Mouse (Mus musculus) olfactory bulb, adult 2 months (tissue): ENCODE measurements around the gene Myo10. TPM values are rescaled to one million over a fixed set of nuclear protein-coding genes. Genes with fewer than 3 reads are reported as not detected.

Experiments used
- H3K27ac ChIP-seq: fragments of 200-500 bp; 2 replicates; pipeline ENCODE4 v1.5.1; 2012; ENCODE audit warnings: low read depth, low read length; ENCODE audit not compliant: insufficient read depth
- H3K4me1 ChIP-seq: fragments of 200-500 bp; 2 replicates; pipeline ENCODE4 v1.6.1; 2012; ENCODE audit warnings: low read length; ENCODE audit not compliant: control insufficient read depth, insufficient read depth
- H3K4me3 ChIP-seq: fragments of 200-500 bp; 2 replicates; pipeline ENCODE4 v1.5.1; 2012; ENCODE audit warnings: mild to moderate bottlenecking, low read depth, low read length, moderate library complexity; ENCODE audit not compliant: insufficient read depth
- CTCF ChIP-seq: fragments of 200-500 bp; IDR thresholded peaks from 2 replicates; pipeline ENCODE4 v1.5.1; 2012; ENCODE audit warnings: low read depth, mild to moderate bottlenecking, low read length, moderate library complexity; ENCODE audit not compliant: insufficient read depth
- POLR2A ChIP-seq: fragments of 200-500 bp; IDR thresholded peaks from 2 replicates; pipeline ENCODE4 v1.6.1; 2012; ENCODE audit warnings: mild to moderate bottlenecking, low read depth, low read length, moderate library complexity; ENCODE audit not compliant: insufficient read depth
- WGBS: fragments of 180-500 bp; shearing (Covaris S2); methylation state at CpG from one replicate; pipeline ENCODE4 v1.1.7; 2018; 5-methylcytosine and 5-hydroxymethylcytosine counted together
- polyA plus RNA-seq: library from polyadenylated mRNA; stranded (reverse); fragments of >200 nt; gene quantifications from 2 replicates; pipeline ENCODE4 v1.2.4, GENCODE M21; 2012; ENCODE audit warnings: low replicate concordance; ENCODE audit not compliant: missing spikeins, insufficient read depth, insufficient read length

The Myo10 gene
- polyA plus RNA-seq, result 135 TPM in 1 of 2 replicates, not detected in the other

DNA sequence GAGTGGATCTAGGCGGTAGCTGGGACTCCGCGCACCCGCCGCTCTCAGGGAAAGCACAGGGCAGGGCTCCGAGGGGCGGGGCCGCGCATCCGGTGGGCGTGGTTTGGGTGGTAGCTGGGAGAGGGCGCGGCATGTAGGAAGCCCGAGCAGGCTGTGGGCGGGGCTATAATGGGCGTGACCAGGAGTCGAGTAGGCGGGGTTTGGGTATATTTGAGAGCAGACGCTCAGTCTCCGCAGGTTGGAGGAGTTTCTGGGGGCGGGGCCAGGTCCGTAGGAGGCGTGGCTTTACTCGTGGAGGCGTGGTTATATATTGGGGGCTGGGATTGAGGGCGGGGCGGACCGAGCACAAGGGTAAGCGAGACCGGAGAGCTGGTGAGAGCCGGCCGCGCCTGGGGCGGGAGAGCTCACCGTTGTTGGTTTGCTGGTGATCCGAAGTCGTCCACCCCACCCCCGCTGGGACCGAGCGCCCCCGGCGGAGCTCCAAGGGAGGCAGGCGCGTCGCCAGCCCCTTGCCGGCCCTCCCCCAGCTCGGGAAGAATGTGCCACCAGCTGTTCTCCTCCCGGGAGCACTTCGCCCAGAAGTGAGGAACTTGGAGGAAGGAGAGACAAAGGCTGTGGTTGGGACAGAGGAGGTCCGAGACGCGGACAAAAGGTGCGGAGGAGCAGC is at the start of gene Myo10:
TSS of gene Myo10 (plus strand) at position 326 of the 667 bp plus-strand sequence.
- TF ChIP-seq CTCF, result no peak
- 0 out of 2 replicates have a peak, but pooled peaks have one; percentile 14 for TF ChIP-seq POLR2A
- Histone ChIP-seq H3K4me1 (peaks cover 8% of the 10 kb centered on the region; the same call in 1 of the 2 replicates), H3K27ac (no peak within 1 kb of the TSS), H3K4me3 (peak within 1 kb of the TSS; percentile 56)
- under 1% methylated on average over 53 of the region's 53 CpGs for WGBS

DNA sequence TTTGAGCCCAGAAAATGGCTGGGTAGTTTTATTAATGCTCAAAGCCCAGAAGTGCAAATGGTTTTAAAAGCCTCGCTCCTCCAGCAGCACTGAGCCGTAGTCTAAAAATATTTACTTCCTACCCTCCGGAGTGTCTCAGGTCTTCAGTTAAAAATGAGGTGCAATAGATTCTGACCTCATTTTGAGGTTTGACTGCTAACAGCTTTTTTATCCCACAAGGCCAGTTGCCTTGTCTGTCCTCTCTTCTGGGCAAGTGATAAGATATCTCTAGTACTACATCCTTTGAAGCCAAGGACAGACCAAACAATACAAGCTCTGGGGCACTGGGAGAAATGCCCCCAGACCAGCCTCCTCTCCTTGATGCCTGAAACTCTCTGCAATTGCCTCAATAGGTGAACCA is 49.2 kb upstream of the Myo10 start:
- H3K27ac ChIP-seq, result no peak overlapping the region
- H3K4me1 ChIP-seq, result no peaks in the 10 kb centered on the region
- no peak for TF ChIP-seq CTCF
- TF ChIP-seq POLR2A, result no peak
- WGBS, result 68% methylated on average over 3 of the region's 3 CpGs
- H3K4me3 ChIP-seq, result no peak overlapping the region

DNA sequence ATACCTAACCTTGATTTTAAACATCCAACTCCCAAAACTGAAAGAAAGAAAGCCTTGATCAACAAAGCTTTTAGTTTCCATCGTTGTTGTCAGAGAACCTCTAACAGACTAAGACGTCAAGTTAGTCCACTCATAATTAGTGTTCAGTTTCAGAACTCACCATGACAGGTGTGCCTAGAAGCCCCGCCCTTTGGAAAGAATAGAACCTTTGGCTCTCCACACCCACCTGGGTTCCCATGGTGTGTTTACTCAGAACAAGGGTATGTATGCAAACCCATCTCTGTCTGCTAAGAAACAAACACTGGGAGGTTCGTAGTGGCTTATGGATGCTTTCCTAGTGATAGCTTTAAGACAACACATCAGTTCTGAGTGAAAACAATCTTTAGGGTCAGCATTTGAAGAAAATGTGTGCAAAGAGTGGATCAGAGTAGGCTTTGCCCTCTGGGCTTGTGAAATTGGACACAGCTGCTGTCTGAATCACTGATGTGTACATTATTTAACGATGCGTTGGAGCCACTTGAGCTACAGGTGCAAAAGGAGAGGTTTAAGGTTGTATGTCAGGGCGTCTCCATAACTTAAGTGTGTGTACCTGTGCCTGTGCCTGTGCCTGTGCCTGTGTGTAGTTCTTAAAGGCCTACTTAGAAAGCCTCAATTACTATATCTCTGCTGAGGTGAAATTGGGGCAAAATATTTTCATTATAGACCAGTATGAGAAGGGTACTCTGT is 48.3 kb upstream of the Myo10 start:
- no peak overlapping the region for H3K27ac ChIP-seq
- TF ChIP-seq POLR2A (no peak), CTCF (no peak)
- 85% methylated on average over 7 of the region's 7 CpGs for WGBS
- no peaks in the 10 kb centered on the region for H3K4me1 ChIP-seq
- H3K4me3 ChIP-seq, result no peak overlapping the region

DNA sequence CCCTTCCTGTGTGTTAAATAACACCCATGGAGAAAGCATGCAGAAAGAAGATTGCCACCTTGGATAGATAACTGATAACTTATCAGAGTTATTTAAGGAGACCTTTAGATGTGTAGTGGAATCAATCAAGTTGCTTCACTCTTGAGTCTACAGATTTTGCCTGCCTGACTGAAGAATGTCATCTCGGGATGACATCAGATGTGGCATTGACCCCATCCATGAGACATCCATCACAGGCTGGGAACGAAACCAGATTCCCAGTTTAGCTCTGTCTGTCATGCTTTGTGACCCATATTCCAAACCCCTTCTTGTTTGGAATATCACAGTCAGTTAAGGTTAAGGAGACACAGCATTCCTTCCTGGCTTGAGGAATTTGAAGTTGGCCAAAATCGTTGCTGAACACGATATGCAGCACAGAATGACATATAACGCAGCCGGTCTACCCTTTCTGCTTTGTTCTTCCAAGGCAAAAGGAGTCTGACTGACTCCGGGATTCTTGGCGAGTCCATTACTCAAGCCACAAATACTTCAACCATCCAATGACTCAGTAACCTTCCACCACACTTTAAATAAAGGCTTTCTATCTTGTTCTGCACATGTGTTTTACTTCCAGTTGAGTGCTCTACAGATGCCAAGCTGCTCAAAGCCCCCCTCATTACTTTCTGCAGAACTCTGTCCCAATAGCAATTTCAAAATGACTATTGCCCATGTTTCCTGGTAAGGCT is 44.8 kb upstream of the Myo10 start:
- no peak overlapping the region for H3K27ac ChIP-seq
- WGBS, result 88% methylated on average over 8 of the region's 8 CpGs
- no peaks in the 10 kb centered on the region for H3K4me1 ChIP-seq
- no peak overlapping the region for H3K4me3 ChIP-seq
- TF ChIP-seq CTCF (no peak), POLR2A (no peak)

DNA sequence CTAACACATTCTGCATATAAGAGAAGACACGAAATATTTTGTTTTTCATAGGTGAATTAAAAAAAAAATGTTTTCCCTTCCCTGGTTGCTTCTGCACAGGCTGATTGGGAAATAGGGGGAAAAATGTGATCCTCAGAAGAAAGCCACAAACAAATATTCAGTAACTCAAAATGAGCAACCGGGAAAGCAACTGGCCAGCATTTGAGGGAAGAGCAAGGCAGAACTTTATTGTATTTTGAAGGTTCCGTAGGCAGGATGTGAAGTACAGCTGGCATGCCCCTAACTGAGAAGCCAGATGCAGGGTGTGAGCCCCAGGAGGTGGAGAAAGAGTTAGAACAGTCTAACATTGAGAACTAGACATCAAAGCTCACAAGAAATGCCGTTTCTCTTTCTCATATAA is 44.0 kb upstream of the Myo10 start:
- no peak overlapping the region for H3K27ac ChIP-seq
- 81% methylated on average over 4 of the region's 4 CpGs for WGBS
- no peak overlapping the region for H3K4me3 ChIP-seq

DNA sequence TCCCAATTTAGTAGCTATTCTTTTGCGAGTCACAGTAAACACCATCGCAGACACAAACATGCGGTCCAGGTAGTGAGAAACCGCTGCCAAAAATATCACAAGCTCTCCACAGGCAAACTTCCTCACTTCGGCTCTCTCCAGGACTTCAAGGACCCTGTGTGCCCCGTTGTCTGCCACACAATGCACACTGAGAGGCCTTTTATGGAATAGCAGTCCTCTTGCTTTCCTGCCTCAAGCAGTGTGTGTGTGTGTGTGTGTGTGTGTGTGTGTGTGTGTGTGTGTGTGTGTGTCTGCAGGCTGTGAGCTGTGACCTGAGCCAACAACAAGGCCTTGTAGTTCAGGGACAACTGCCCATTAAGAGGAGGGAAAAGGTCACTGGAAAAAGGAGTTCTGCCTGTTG is 41.6 kb upstream of the Myo10 start:
- Histone ChIP-seq H3K4me3 (no peak overlapping the region), H3K4me1 (no peaks in the 10 kb centered on the region), H3K27ac (no peak overlapping the region)
- 62% methylated on average over 6 of the region's 6 CpGs for WGBS
- TF ChIP-seq CTCF (no peak), POLR2A (no peak)

More for the DNA sequence above, 44.0 kb upstream of the Myo10 start:
- no peaks in the 10 kb centered on the region for H3K4me1 ChIP-seq
- no peak for TF ChIP-seq POLR2A
- TF ChIP-seq CTCF, result no peak

DNA sequence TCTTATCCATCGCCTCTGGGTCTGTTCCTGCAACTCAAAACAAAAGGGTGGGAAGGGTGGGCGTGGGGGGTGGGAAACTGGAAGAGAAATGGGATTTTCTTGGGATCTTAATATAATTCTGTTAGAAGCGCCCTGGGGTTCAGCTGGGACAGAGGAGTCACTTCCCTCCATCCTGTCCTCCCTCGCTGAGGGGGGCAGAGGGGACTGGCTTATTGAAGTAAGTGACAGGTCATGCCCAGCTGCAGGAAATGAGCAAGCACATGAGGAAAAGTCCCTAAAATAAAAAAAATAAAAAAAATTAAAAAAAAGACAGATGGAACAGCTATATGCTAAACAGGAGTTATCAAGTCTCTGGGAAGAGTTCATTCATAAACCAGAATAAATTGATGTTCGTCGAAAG is 40.3 kb upstream of the Myo10 start:
- H3K27ac ChIP-seq, result no peak overlapping the region
- 79% methylated on average over 6 of the region's 6 CpGs for WGBS

DNA sequence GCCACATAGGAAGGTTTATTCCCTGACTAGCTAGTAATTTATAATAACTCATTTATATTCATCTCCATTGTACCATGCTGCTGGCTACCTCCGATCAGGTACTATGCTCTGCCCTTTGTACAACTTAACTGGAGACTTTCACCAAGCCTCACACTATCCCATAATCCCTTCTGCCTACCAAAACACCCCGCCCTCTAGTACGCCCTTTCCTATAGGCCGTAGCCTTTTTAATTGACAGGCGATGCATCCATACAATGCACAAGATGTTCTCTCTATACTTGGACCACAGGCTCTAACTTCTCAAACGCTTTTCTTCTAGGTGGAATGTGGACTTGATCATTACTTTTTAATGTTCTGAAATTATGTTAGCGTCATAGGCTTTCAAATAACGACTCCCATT is 39.0 kb upstream of the Myo10 start:
- Histone ChIP-seq H3K4me1 (no peaks in the 10 kb centered on the region), H3K27ac (no peak overlapping the region), H3K4me3 (no peak overlapping the region)
- 94% methylated on average over 8 of the region's 8 CpGs for WGBS
- no peak for TF ChIP-seq CTCF
- TF ChIP-seq POLR2A, result no peak

More for the DNA sequence above, 40.3 kb upstream of the Myo10 start:
- no peak overlapping the region for H3K4me3 ChIP-seq
- H3K4me1 ChIP-seq, result no peaks in the 10 kb centered on the region
- TF ChIP-seq CTCF, result no peak
- no peak for TF ChIP-seq POLR2A

DNA sequence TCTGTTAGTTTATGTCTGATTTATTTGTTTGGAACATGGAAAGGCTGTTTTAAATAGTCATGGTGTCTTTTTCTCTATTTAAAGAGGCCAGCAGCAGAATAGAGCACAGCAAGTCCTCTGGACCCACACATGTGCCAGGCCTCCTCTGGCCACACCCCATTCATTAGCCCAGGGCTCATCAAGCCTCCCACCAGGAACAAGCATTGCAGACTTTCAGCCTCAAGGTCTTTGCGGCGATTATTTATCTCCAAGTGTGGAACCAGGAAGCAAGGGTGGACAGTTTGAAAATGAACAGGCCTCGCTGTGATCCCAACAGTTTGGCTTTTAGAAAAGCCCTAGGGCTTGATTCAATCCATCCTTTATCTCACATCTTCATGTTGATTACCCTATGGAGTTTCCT is 35.5 kb upstream of the Myo10 start:
- 79% methylated on average over 3 of the region's 3 CpGs for WGBS
- Histone ChIP-seq H3K27ac (no peak overlapping the region), H3K4me1 (no peaks in the 10 kb centered on the region), H3K4me3 (no peak overlapping the region)
- no peak for TF ChIP-seq POLR2A
- TF ChIP-seq CTCF, result no peak
